Mouse (Mus musculus): ENCODE measurements at regions not wholly inside any gene's neighbourhood (a gene's known extent, or its start where the extent isn't known, plus 50 kb on each side); places are given as distances from the start of the nearest gene placed in this dataset.
A peak's percentile ranks its signal among the peaks of the same experiment; 100 is the strongest.

DNA sequence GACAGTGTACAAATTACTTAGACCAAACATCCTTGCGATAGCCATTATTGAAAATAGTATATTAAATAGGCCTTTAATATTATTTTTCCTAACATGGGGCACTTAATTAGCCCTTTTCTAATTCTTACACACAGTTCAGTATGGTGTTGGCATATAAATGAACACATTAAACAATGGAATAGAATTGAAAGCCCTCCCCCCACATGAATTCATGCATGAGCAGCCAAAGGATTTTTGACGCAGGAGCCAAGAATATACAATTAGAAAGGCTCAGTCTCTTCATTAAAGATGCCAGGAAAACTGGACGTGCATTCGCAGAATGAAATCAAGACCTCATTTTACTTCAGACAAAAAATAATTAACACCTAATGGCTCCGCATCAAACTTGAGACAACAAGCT lies 172.9 kb upstream of the Phactr1 start:
- DNase-seq (ENCODE audit: low read depth, low spot score): no peak

DNA sequence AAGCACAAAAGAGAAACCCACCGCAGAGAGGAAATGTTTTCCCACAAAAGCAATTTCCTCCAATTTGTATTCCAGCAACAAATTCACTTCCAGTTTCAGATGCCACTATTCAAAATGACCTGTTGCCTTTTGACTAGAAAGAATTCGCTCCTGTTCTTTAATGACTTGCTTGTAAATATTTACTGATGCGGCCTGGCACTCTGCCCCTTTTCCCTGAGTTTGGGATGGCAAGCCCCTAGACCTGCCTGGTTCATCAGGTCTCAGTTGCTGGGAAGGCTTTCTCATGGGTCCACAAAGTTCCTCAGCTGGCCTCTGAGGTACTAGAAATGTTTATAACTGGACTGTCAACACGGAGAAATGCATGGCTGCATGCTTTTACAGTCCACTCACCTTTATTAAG lies 161.7 kb upstream of the Phactr1 start:
- DNase-seq (ENCODE audit: low read depth, low spot score): no peak

DNA sequence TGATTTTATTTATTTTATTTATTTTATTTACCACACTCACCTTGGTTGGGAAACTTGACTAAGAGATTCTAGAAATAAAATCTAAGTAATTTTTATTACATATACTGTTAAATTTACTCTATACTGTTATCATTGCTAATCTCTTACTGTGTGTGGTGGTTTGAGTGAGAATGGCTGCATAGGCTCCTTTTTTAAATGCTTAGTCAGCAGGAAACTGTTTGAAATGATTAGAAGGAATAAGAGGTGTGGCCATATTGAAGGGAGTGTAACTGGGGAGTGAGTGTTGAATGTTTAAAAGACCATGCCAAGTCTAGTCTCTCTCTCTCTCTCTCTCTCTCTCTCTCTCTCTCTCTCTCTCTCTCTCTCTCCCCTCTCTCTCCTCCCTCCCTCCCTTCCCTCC lies 157.9 kb upstream of the Phactr1 start:
- no peak for DNase-seq (ENCODE audit: low read depth, low spot score)

DNA sequence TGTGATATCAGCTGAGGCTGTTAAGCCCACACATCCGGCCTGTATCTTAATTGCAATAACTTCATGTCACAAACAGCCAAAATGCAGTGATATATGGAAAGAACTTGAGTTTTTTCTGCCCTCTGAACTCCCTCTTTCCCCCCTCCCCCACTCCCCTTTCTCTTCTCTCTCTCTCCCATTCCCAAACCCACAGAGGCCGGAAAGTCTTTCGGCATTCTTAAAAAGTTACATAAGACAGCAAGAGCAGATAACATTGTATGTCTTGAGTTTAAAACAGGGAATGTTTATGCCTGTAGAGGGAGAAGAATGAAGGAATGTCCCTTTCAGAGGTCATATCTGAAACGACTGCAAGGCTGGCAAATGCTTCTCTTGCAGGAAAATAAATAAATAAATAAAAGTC lies 154.3 kb upstream of the Phactr1 start:
- DNase-seq (ENCODE audit: low read depth, low spot score): no peak

DNA sequence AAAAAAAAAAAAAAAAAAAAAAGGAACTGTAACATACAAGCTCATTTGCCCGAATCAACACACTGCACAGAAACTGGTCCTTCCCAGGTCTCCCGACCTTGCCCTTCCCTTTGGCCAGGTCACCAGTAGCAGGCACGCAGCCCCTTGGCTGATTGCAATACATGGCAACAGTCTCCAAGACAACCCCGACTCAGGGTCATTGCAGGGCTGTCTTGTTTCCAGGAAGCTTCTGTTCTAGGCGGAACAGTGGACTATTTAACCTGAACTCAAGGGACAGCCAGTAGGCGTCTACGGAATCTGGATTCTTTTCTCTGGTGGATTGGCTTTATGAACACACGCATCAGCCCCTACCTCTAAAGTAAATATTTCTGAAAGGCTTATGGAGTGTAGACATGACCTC lies 153.5 kb upstream of the Phactr1 start:
- DNase-seq (ENCODE audit: low read depth, low spot score): no peak

DNA sequence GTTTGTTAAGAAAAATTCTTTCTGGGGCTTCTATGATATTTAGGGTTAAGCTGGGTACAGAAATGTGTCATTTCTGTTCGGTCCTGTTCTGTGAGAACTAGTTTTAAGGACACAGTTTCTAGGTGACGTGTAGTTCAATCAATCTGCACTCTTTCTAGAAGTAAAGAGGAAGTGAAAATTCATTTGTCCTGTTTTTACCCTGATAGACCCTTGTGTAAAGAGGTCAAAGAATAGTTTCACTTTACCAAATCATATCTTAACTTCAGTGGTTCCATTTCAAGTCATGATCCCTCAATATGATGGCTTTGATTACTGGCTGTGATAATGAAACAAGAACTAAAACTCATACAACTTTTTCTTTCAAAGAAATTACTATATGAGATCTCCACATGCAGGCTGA lies 152.3 kb upstream of the Phactr1 start:
- no peak for DNase-seq (ENCODE audit: low read depth, low spot score)

DNA sequence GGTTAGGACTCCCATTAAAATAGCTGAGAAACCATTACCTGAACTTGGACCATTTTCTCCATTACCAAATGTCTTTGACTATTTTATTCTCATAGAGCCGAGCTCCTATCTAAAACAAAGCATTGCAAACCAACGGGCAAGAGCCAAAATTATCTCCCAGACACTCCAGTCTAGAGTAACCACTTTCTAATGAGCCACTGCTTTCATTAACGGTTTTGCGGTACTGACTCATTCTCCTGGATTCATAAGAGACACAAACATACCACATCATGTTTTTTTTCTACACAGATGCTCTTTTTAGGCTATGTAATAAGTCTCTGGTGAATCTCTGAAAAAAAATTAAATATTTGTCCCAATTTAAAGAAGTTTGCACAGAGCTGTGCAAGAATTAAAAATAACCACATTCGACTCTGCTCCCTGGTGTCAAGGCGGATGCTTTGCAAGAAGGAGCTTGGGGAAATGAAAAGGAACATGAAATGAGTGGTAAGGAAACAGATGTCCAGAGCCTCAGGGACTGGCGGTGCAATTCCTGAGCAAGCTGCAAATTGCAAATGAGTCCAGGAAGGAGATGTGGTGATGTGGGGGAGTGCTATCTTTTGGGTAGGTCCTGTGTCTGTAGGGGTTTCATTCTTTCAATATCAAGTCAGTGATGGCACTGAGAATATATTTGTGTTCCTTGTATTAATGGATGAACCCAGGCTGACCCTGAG lies 143.8 kb upstream of the Phactr1 start:
- DNase-seq (ENCODE audit: low read depth, low spot score): peak; percentile 83

DNA sequence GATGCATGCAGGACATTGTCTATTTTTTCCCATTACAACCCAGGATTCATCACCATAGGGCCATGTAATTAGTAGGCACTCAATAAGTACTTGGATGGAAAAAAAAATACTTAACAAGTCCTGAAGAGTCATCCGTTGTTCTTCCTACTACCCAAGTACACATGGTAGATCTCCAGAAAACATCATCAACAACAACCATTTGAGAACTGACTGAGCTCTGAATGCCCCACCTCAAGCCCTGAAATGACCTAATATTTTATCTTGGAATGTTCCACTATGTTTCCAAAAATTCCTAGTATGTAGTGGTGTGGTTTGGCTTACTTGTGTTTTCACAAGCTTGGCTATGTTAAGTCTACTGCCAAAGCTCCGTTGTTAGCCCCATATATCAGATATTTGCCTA lies 142.4 kb upstream of the Phactr1 start:
- no peak for DNase-seq (ENCODE audit: low read depth, low spot score)

DNA sequence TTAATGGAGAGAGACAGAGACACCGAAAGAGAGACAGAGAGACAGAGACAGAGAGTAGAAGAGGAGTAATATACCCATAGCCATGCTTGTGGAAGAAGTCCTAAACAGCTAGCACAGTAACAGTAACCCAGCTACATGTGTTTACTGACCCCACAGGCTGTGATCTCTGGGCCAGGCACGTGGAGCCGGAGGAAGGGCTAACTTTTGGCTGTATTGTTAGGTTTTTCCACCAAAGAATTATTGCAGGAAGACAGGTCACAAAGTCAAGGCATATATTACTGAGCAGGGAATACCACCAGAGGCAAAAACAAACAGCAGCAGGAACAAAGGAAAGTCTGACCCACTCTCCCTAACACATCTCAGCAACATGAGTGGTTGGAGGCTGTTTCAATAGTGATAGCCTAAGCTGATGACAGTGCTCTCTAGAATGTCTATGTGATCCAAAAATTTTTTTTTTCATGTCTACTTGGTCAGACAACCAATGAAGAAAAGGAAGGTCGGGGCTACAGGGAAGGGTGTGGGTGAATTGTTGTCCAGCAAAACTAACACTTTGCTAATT lies 135.8 kb upstream of the Phactr1 start:
- DNase-seq (ENCODE audit: low read depth, low spot score): no peak

DNA sequence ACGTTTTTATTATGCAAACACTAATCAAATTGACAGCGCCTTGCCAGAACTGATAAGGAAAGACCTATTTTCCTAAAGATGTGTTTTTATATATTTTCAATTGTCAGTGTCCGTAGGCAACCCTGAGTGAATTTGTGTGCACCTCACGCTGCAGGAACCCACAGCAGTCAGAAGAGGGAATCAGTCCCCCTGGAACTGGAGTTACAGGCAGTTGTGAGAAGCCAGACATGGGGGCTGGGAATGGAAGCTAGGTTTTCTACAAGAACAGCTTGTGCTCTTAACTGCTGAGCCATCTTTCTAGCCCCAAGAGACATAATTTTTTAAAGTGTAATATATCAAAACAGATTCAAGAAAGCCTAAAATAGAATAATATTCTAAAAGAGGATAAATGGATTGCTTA lies 134.0 kb upstream of the Phactr1 start:
- peak; percentile 15 for DNase-seq (ENCODE audit: low read depth, low spot score)

- peak; percentile 11 for DNase-seq (ENCODE audit: low read depth, low spot score)
Measured at GRCm38 (mm10) chr13:42546851-42547250, 133.6 kb upstream of the Phactr1 start.

DNA sequence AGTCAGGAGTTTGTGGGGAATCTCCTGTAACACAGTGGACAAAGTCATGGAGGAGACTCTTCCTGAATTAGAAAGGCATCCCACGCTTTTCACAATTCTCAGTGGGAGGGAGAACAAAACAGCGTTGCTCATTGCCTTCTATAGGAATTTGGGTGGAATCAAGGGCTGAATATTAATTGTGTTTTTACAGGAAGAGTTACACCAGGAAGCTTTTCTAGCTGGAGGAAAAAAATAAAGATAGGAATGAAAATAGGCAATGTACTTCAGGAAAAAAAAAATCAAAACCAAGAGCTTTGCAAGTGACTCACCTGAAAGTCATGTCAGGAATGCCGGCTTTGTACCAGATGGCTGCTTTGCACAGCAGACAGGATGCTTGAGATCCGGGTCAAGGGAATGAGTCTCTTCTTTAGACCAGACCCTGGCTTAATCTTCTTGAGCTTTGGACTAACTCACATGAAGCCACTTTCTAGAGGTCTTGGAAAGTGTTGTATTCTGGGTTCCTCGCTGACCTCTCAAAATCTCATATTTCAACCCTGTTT lies 131.3 kb upstream of the Phactr1 start:
- no peak for DNase-seq (ENCODE audit: low read depth, low spot score)

DNA sequence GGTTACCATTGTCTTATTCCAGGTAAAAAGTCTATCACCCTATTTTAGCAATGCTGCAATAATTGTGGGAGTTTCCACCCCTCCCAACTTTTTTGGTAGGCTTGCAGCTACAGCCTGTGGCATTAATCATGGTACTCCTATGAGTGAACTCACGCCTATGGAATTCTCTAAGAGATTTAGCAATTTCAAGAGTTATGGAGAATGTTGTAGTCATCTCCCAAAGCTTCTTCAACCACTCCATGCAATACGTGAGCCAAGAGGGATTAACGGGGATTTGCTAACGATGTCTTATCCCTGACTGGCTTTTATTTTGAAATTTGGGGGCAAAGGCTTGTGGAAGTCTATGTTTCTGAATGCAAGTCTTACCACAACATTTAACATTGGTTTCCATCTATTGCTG lies 125.5 kb upstream of the Phactr1 start:
- no peak for DNase-seq (ENCODE audit: low read depth, low spot score)

DNA sequence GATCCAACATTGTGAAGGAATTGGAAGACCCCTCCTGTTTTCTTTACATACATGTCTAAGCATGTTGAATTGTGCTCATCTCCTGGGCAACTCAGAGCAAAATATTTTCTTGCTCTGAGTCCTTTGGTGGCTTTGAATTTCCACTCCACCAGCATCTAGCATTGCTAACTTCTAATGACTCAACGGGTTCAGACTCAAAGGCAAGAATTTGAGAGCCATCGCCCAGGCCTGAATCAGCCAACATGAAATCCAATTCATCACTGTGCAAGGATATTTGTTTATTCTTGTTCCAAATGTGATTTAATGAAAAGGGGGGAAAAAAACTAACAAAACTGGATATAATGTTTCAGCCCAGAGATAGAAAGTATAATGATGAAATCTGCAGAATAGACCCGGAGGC lies 121.9 kb upstream of the Phactr1 start:
- DNase-seq (ENCODE audit: low read depth, low spot score): no peak

- DNase-seq (ENCODE audit: low read depth, low spot score): no peak
Measured at GRCm38 (mm10) chr13:42561446-42561845, 119.0 kb upstream of the Phactr1 start.

DNA sequence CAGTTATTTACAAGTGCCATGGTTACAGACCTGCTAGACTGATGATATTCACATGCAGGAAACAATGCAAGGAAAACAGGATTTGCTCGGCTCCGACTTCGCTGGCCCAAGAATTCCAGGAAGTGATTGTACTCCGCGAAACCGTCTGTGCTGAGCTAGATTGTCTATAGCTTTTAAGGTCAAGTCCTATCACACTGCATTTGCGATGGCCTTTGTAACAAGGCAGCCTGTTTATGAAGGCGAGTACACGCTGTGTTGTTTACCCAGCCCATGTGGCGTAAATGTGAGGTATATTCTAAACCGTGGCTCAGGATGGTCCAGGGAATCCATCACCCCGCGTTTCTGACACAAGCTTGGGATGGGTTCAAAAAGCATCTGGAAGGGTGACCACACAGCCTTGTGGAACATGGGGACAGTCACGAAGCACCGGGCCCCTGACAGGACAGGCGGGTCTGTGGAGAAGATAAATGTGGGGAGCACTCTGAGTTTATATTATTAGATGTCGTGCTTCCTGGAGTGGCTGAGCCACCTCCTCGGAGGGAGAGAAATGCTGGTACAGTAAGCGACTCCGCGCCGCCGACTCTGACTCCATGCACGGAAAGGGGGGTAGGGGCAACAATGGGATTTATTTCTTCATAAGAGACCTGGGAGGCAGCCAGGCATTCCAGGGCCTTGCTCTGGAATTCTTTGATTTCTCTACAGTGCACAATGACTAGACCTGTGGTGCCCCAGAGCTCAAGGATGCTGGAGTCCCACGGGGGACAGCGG lies 114.9 kb upstream of the Phactr1 start:
- no peak for DNase-seq (ENCODE audit: low read depth, low spot score)

DNA sequence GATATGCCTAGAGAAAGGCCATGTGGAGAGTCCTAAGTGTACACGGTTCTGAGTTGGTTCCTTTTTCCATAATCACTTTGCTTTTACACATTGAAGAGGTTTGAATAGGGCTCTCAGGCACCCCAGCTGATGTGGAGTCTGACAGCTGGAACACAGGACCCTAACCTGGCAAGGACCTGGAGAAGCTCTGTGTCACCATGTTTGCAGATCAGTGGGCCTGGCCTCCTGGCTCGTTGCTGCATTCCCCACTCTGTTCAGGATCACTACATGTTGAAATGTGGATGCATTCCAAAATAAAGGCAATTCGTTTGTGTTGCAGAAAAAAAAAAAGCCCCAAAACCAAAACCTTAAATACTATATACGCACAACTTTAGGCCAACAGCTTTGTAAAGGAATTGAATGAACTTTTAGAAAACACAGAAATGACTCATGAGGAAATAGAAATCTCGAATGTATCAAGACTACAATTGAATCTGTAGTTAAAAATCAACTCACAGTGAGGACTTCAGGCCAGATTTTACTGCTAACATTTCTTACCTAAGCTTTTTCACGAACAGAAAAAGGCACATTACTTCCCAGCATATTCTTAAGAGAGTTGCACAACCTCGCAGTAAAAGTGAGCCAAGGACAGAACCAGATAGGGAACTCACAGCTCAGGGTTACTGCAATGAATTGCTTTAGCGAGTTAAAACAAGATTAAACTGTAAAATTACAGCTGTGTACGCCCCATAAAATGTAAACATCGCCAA lies 109.6 kb upstream of the Phactr1 start:
- DNase-seq (ENCODE audit: low read depth, low spot score): no peak

DNA sequence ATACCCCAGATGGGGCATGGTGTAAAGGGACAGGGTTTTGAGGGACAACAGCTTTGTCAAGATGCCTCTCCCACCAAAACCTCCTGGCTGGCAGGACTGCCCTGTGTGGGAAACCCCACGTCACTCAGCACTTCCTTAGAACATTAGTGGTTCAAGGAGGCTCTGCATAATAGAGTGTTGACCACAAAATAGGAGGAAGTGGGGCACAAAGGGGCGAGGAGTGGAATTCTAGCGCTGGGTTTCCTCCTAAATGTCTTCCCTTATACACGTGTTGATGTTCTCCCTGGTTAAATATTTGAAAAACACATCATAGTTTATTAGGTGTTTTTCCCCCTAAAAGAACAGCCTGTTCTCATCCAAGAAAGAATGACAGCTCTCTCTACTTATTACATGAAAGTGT lies 106.2 kb upstream of the Phactr1 start:
- DNase-seq (ENCODE audit: low read depth, low spot score): no peak

GRCm38 (mm10) chr13:42575725-42576426 lies 104.5 kb upstream of the Phactr1 start:
- DNase-seq (ENCODE audit: low read depth, low spot score): peak; percentile 53

- DNase-seq (ENCODE audit: low read depth, low spot score): no peak
Measured at GRCm38 (mm10) chr13:42579471-42579870, 101.0 kb upstream of the Phactr1 start.

GRCm38 (mm10) chr13:42589136-42589535 lies 91.3 kb upstream of the Phactr1 start:
- no peak for DNase-seq (ENCODE audit: low read depth, low spot score)
